Mouse (Mus musculus) CH12.LX (cell line): ENCODE results near the gene Sar1b.

Experiments
- BHLHE40 ChIP-seq: IDR thresholded peaks from 2 replicates; pipeline ENCODE4 v1.6.1; 2011; ENCODE audit warnings: mild to moderate bottlenecking, low read depth, low read length, improper control_type of control experiment
- CTCF ChIP-seq, 2 experiments: IDR thresholded peaks in 1 of 2; conservative IDR thresholded peaks in 1 of 2; 2 replicates each; pipeline ENCODE4 v1.5.1; 2011 to 2012; ENCODE audit warnings: low read depth in 2 of 2, low read length in 2 of 2, improper control_type of control experiment in 1 of 2, inconsistent platforms in 1 of 2, mild to moderate bottlenecking in 1 of 2, moderate library complexity in 1 of 2
- ELF1 ChIP-seq: IDR thresholded peaks from 2 replicates; pipeline ENCODE4 v1.6.1; 2014; ENCODE audit warnings: low read depth, mild to moderate bottlenecking, inconsistent platforms, low read length, improper control_type of control experiment
- EP300 ChIP-seq: IDR thresholded peaks from 2 replicates; pipeline ENCODE4 v1.6.1; 2011; ENCODE audit warnings: low read length, improper control_type of control experiment
- HCFC1 ChIP-seq: IDR thresholded peaks from 2 replicates; pipeline ENCODE4 v1.6.1; 2012; ENCODE audit warnings: low read depth, mild to moderate bottlenecking, inconsistent platforms, low read length, improper control_type of control experiment
- KAT2A ChIP-seq: IDR thresholded peaks from 2 replicates; pipeline ENCODE4 v1.6.1; 2012; ENCODE audit warnings: low read length, improper control_type of control experiment, inconsistent platforms; ENCODE audit not compliant: insufficient replicate concordance
- MAFK ChIP-seq: IDR thresholded peaks from 2 replicates; pipeline ENCODE4 v1.6.1; 2011; ENCODE audit warnings: low read length, improper control_type of control experiment; ENCODE audit not compliant: insufficient replicate concordance
- MXI1 ChIP-seq: IDR thresholded peaks from 2 replicates; pipeline ENCODE4 v1.6.1; 2011; ENCODE audit warnings: mild to moderate bottlenecking, low read depth, low read length, improper control_type of control experiment
- NRF1 ChIP-seq: IDR thresholded peaks from 2 replicates; pipeline ENCODE4 v1.6.1; 2014; ENCODE audit warnings: low read depth, mild to moderate bottlenecking, inconsistent platforms, low read length, improper control_type of control experiment, moderate library complexity
- POLR2AphosphoS2 ChIP-seq: IDR thresholded peaks from 2 replicates; pipeline ENCODE4 v1.6.1; 2011; ENCODE audit warnings: low read depth, low read length, improper control_type of control experiment
- TCF12 ChIP-seq: IDR thresholded peaks from 2 replicates; pipeline ENCODE4 v1.6.1; 2014; ENCODE audit warnings: low read depth, mild to moderate bottlenecking, inconsistent platforms, low read length, improper control_type of control experiment
- UBTF ChIP-seq: IDR thresholded peaks from 2 replicates; pipeline ENCODE4 v1.6.1; 2012; ENCODE audit warnings: low read depth, mild to moderate bottlenecking, inconsistent platforms, low read length, improper control_type of control experiment, moderate library complexity
- ZKSCAN1 ChIP-seq: IDR thresholded peaks from 2 replicates; pipeline ENCODE4 v1.6.1; 2012; ENCODE audit warnings: low read depth, inconsistent platforms, low read length, improper control_type of control experiment, borderline replicate concordance
- ZMIZ1 ChIP-seq: IDR thresholded peaks from 2 replicates; pipeline ENCODE4 v1.6.1; 2012; ENCODE audit warnings: low read depth, mild to moderate bottlenecking, inconsistent platforms, low read length, improper control_type of control experiment

DNA sequence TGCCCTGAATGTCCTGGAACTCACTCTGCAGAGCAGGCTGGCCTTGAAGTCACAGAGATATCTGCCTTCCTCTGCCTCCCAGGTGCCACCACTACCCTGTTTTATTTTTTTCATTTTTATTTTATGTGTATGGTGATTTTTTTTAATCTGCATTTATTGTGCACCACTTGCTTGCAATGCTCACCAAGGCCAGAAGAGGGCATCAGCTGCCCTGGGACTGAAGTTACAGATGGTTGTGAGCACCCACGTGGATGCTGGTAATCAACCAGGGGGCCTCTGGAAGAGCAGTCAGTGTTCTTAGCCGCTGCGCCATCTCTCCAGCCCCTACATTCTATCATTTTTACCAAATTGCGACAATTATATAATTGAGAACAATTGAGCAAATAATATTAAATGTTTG lies 47.7 kb downstream of the Sar1b start:
- TF ChIP-seq MXI1: no peak
- TF ChIP-seq POLR2AphosphoS2: no peak
- no peak for TF ChIP-seq BHLHE40
- TF ChIP-seq CTCF (conservative IDR thresholded peaks at IDR 0.05 in 1 of 2, IDR thresholded peaks at IDR 0.05 in 1 of 2; ENCODE audit: low read depth in 2 of 2, low read length in 2 of 2): peak; percentile 17 to 59; a peak in 2 of 4 replicates
- TF ChIP-seq EP300: no peak
- TF ChIP-seq KAT2A: no peak
- no peak for TF ChIP-seq ZKSCAN1
- no peak for TF ChIP-seq MAFK
- no peak for TF ChIP-seq HCFC1
- TF ChIP-seq ELF1: no peak
- TF ChIP-seq ZMIZ1: no peak
- TF ChIP-seq NRF1: no peak
- no peak for TF ChIP-seq UBTF
- TF ChIP-seq TCF12: no peak
